Mouse (Mus musculus): ENCODE measurements at regions not wholly inside any gene's neighbourhood (a gene's known extent, or its start where the extent isn't known, plus 50 kb on each side); places are given as distances from the start of the nearest gene placed in this dataset.

DNA sequence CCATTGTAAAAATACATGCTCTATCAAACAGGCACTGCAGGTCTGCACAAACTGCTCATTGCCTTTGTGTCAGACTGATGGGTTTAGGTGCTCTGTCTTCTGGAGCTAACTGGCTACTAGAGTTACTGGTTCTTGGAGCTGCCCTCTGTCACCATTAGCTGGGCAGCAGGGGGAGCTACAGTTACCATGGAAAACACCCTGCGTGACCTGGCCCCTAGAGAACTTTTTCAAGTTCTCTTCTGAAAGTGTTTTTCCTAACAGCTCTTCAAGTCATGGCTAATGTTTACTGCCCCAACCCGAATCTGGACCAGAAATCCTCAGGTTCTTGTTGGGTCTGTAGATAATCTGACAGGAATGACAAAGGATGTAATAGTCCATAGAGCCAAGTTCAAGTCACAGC is 605.9 kb downstream of the Lmo4 start:
- ATAC-seq (ENCODE audit: low FRiP score, low TSS enrichment): peak; percentile 27; the same call in 1 of the 2 replicates
- 32% methylated on average over 2 of the region's 2 CpGs for WGBS

DNA sequence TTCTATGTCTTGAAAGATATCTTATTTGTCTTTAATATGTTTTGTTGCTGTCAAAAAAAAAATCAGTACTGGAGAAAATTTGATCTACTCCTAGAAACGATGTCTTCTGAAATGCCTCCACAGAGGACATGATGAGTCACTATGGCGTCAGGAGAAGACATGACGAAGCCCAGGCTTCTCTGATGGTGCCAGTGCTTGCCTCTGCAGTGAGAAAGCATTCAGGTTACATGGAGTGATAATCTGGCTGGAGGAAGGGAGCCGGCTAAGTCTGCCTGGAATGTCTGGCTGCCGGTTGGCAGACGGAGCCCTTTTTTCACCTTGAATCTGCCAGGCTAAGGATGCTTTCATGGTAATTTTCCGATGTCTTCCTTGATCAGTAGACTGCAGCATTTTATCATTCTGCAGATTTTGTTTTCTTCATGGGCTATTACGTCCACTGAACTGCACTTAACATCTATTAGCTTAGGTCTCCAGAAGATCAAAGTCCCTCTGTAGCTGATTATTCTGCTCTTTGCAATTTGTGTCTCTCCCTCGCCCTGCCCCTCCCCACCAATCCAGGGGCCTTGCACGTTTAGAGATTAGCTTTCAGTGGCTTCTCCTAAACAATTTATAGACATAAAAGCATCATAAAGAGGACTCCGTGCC is 607.9 kb downstream of the Lmo4 start:
- 19% methylated on average over 11 of the region's 11 CpGs for WGBS
- peaks cover 4% of the 10 kb centered on the region; the same call in 1 of the 2 replicates for H3K4me1 ChIP-seq (ENCODE audit: insufficient read depth, low read length)
- no peak for ATAC-seq (ENCODE audit: low FRiP score, low TSS enrichment)
- H3K4me3 ChIP-seq (ENCODE audit: low read length): no peak overlapping the region
- H3K27ac ChIP-seq (ENCODE audit: low read length): no peak overlapping the region
- no peak overlapping the region for H3K4me2 ChIP-seq (replicated peaks; ENCODE audit: low read depth, low read length)
- H3K27me3 ChIP-seq (ENCODE audit: insufficient read depth, low read length): no peaks in the 10 kb centered on the region
- H3K9me3 ChIP-seq (ENCODE audit: low read length): no peaks in the 10 kb centered on the region
- no peaks in the 10 kb centered on the region for H3K36me3 ChIP-seq (ENCODE audit: insufficient read depth, low read length)
- H3K9ac ChIP-seq (replicated peaks; ENCODE audit: low read length): no peak overlapping the region

More for the DNA sequence above, 605.9 kb downstream of the Lmo4 start:
- Histone ChIP-seq H3K36me3 (ENCODE audit: insufficient read depth, low read length) (no peaks in the 10 kb centered on the region), H3K9me3 (ENCODE audit: low read length) (no peaks in the 10 kb centered on the region), H3K27ac (ENCODE audit: low read length) (no peak overlapping the region), H3K4me3 (ENCODE audit: low read length) (no peak overlapping the region), H3K9ac (replicated peaks; ENCODE audit: low read length) (no peak overlapping the region), H3K4me1 (ENCODE audit: insufficient read depth, low read length) (peaks cover 4% of the 10 kb centered on the region; the same call in 1 of the 2 replicates), H3K4me2 (replicated peaks; ENCODE audit: low read depth, low read length) (no peak overlapping the region), H3K27me3 (ENCODE audit: insufficient read depth, low read length) (no peaks in the 10 kb centered on the region)

DNA sequence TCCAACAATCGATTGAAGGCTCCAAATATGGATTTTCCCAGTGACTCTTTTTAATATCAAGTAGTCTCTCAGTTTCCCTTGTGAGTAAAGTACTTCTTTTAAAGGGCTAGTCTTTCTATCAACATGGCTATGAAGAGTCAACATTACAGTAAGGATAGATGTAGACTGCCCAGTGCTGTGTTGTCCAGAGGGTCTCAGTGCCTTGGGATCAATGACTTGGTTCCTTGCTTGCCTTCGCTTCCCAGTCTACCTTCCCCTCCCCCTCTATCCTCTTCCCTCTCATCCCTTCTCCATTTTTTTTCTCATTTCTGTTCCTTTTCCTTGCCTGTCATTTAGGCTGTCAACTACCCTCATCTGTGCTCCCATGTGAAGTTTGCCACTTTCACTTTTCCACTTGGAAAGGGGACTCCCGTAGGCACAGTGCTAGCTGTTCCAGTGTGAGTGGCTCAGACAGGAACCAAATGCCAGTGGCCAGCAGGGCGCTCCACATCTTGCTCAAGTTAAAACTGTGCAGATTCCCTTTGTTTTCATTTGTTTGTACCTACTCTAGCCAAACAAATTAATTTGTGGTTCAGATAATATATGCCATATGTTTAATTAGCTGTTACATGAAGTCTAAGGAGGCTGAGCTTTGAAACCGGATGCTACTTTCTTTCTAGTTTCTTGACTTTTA is 608.9 kb downstream of the Lmo4 start:
- 67% methylated on average over 5 of the region's 5 CpGs for WGBS
- no peak overlapping the region for H3K9ac ChIP-seq (replicated peaks; ENCODE audit: low read length)

DNA sequence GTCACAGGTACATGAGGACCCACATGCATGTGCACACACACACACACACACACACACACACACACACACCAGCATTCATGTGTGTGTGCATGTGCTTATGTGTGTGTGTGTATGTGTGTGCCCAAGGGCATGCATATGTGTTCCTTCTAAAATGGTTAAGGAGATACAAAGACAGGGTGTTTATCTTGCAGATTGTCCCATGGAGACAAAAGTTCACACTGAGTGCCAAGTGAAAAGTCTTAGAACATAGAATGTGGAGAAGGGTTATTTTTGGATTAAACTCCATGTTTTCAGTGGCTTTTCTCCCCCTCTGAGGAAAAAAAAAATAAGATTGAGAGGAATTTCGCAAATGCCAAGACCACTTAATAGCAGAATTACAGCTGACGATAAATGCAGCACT is 609.9 kb downstream of the Lmo4 start:
- no peak for ATAC-seq (ENCODE audit: low FRiP score, low TSS enrichment)
- 67% methylated on average over 2 of the region's 2 CpGs for WGBS
- no peaks in the 10 kb centered on the region for H3K36me3 ChIP-seq (ENCODE audit: insufficient read depth, low read length)
- H3K27ac ChIP-seq (ENCODE audit: low read length): no peak overlapping the region
- no peaks in the 10 kb centered on the region for H3K9me3 ChIP-seq (ENCODE audit: low read length)
- no peak overlapping the region for H3K4me2 ChIP-seq (replicated peaks; ENCODE audit: low read depth, low read length)
- peaks cover 4% of the 10 kb centered on the region; the same call in 1 of the 2 replicates for H3K4me1 ChIP-seq (ENCODE audit: insufficient read depth, low read length)
- H3K4me3 ChIP-seq (ENCODE audit: low read length): no peak overlapping the region
- H3K9ac ChIP-seq (replicated peaks; ENCODE audit: low read length): no peak overlapping the region
- H3K27me3 ChIP-seq (ENCODE audit: insufficient read depth, low read length): no peaks in the 10 kb centered on the region

More for the DNA sequence above, 608.9 kb downstream of the Lmo4 start:
- no peak overlapping the region for H3K27ac ChIP-seq (ENCODE audit: low read length)
- H3K9me3 ChIP-seq (ENCODE audit: low read length): no peaks in the 10 kb centered on the region
- no peak overlapping the region for H3K4me2 ChIP-seq (replicated peaks; ENCODE audit: low read depth, low read length)
- H3K4me1 ChIP-seq (ENCODE audit: insufficient read depth, low read length): peaks cover 4% of the 10 kb centered on the region; the same call in 1 of the 2 replicates
- H3K27me3 ChIP-seq (ENCODE audit: insufficient read depth, low read length): no peaks in the 10 kb centered on the region
- no peaks in the 10 kb centered on the region for H3K36me3 ChIP-seq (ENCODE audit: insufficient read depth, low read length)
- peak; percentile 31; the same call in 1 of the 2 replicates for ATAC-seq (ENCODE audit: low FRiP score, low TSS enrichment)
- no peak overlapping the region for H3K4me3 ChIP-seq (ENCODE audit: low read length)

DNA sequence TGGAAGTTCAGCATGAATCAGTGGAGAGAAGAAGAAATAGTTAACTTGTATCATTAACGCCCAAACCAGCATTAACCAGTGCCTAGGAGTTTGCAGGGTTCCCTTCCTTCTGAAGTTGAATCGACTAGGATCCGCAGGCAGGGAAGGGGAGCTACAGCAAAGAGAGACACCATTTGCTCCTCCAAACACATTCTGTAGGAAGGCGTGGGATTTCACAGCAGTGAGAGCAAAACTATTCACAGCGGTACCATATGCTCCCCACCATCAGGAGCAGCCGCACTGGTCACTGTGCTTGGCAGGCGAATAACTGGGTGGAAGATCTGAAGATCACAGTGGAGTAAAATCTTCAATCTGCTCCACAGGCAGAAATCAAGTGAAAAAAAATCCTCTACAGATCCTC is 610.3 kb downstream of the Lmo4 start:
- 41% methylated on average over 7 of the region's 7 CpGs for WGBS
- Histone ChIP-seq H3K4me3 (ENCODE audit: low read length) (no peak overlapping the region), H3K4me2 (replicated peaks; ENCODE audit: low read depth, low read length) (no peak overlapping the region), H3K27me3 (ENCODE audit: insufficient read depth, low read length) (no peaks in the 10 kb centered on the region), H3K9me3 (ENCODE audit: low read length) (no peaks in the 10 kb centered on the region), H3K36me3 (ENCODE audit: insufficient read depth, low read length) (no peaks in the 10 kb centered on the region), H3K4me1 (ENCODE audit: insufficient read depth, low read length) (peaks cover 4% of the 10 kb centered on the region; the same call in 1 of the 2 replicates), H3K9ac (replicated peaks; ENCODE audit: low read length) (no peak overlapping the region), H3K27ac (ENCODE audit: low read length) (no peak overlapping the region)
- no peak for ATAC-seq (ENCODE audit: low FRiP score, low TSS enrichment)

DNA sequence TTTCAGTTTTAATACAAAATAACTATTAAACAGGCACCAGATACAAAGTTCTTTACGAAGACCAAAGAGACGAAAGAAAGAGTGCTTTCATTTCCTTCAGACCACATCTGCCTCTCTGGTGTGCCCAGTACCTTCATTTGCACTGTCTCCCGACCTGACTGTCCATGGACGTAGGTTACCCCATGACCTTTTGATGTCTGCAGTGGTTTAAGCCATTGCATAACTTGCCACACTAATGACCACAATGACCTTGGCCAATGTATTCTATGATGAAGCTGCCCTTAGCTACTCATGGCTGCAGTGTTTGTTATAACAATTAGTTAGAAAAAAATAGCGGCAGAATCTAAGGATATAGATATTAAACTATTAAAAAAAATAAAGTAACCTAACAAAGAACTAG is 618.4 kb downstream of the Lmo4 start:
- no peak for ATAC-seq (ENCODE audit: low FRiP score, low TSS enrichment)
- Histone ChIP-seq H3K9me3 (ENCODE audit: low read length) (no peaks in the 10 kb centered on the region), H3K4me2 (replicated peaks; ENCODE audit: low read depth, low read length) (no peak overlapping the region), H3K4me1 (ENCODE audit: insufficient read depth, low read length) (no peaks in the 10 kb centered on the region), H3K27ac (ENCODE audit: low read length) (no peak overlapping the region), H3K27me3 (ENCODE audit: insufficient read depth, low read length) (no peaks in the 10 kb centered on the region), H3K4me3 (ENCODE audit: low read length) (no peak overlapping the region), H3K9ac (replicated peaks; ENCODE audit: low read length) (no peak overlapping the region), H3K36me3 (ENCODE audit: insufficient read depth, low read length) (no peaks in the 10 kb centered on the region)
- 86% methylated on average over 5 of the region's 5 CpGs for WGBS

DNA sequence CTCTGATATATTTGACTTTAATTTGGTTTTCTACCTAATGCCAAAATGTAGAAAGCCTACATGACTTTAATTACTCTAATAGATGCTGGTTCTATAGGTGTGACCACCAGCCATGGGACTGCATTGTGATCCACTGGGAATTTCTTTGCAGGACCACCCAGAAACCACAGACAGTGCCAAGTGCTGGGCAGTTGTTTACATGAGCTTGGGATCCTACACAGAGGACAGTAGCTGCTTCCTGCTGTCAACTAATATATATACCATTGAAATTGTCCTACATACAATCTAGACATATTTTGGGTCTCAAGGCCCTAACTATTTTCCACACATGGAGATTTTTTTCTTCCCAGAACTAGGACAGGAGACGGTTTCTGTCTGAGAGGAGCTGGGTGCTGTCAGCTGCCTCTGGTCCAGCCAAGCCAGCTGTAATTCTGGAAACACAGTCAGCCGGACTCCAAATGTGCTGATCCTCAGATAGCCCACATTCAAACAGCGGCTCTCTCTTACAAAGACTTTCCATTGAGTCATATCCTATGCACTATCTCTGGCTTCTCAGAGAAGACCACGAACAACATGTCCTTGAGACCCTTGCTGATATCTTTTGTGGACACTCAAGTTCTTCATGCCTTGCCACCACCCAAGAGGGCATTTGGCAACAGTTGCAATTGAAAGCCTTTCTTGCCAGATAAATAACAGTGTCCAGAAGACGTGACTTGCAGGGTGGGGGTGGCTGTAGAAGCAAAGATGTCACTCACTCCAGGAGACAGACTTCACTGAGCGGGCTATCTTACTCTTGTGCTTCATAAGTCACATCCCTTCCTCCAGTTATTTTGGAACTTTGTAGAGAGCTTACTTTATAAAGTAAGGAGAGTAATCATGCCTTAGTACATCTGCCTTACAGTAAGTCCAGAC is 620.1 kb downstream of the Lmo4 start:
- WGBS: 80% methylated on average over 6 of the region's 6 CpGs
- Histone ChIP-seq H3K4me2 (replicated peaks; ENCODE audit: low read depth, low read length) (no peak overlapping the region), H3K9me3 (ENCODE audit: low read length) (no peaks in the 10 kb centered on the region), H3K27ac (ENCODE audit: low read length) (no peak overlapping the region), H3K27me3 (ENCODE audit: insufficient read depth, low read length) (no peaks in the 10 kb centered on the region), H3K9ac (replicated peaks; ENCODE audit: low read length) (no peak overlapping the region), H3K4me1 (ENCODE audit: insufficient read depth, low read length) (no peaks in the 10 kb centered on the region), H3K36me3 (ENCODE audit: insufficient read depth, low read length) (no peaks in the 10 kb centered on the region), H3K4me3 (ENCODE audit: low read length) (no peak overlapping the region)
- no peak for ATAC-seq (ENCODE audit: low FRiP score, low TSS enrichment)

DNA sequence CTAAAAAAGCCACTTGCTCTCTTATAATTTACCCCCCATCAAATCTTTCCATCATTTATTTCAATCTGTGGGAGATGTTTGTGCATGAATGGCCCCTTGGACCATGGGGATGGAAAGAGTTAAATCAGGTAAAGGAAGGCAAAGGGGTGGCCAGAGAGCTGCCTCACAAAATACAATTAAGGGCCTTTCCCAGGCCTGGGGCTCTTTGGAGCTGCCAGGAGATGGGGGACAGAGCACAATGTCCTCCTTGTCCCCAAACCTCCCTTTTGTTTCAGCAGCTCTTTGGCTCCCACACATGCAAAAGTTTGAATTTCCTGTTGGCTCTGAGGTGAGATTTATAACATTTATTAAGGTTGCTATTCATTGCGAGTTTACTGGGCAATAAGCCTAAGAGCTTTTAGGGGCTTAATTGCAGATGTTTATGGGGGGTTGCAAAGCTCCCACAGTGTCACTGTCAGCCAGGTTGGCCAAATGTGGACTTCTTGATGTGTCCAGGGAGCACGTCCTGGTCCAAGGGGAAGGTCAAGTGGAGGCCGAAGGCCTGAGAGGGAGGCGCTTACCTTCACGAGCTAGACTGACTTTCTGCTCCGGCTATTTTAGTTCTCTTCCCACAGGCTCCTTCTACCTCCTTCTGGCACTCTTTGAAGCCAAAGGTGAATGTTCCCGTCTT is 628.5 kb downstream of the Lmo4 start:
- no peak overlapping the region for H3K27ac ChIP-seq (ENCODE audit: low read length)
- no peak; the same call in 1 of the 2 replicates for ATAC-seq (ENCODE audit: low FRiP score, low TSS enrichment)
- H3K9me3 ChIP-seq (ENCODE audit: low read length): no peaks in the 10 kb centered on the region
- no peaks in the 10 kb centered on the region for H3K4me1 ChIP-seq (ENCODE audit: insufficient read depth, low read length)
- no peaks in the 10 kb centered on the region for H3K36me3 ChIP-seq (ENCODE audit: insufficient read depth, low read length)
- H3K4me3 ChIP-seq (ENCODE audit: low read length): no peak overlapping the region
- H3K9ac ChIP-seq (replicated peaks; ENCODE audit: low read length): no peak overlapping the region
- no peaks in the 10 kb centered on the region for H3K27me3 ChIP-seq (ENCODE audit: insufficient read depth, low read length)
- no peak overlapping the region for H3K4me2 ChIP-seq (replicated peaks; ENCODE audit: low read depth, low read length)
- WGBS: 38% methylated on average over 7 of the region's 7 CpGs

DNA sequence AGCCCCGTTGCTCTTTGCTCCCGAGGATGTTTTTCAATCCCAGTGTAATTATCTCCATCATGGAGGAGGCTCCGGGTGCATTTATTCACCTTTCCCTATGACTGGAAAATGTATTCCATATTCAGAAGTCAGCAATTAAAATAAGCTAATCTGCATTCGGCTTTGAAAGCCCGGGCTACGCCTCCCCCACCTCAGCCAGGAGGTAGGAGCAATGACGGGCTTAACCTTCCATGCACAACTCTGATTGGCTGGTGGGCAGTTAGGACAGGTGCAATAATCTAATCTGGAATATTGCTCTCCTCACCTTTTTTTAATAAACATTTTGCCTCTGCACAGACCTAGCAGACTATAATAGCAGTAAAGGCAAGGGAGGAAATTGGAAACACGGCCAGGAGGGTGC is 629.3 kb downstream of the Lmo4 start:
- H3K27ac ChIP-seq (ENCODE audit: low read length): no peak overlapping the region
- H3K36me3 ChIP-seq (ENCODE audit: insufficient read depth, low read length): no peaks in the 10 kb centered on the region
- no peaks in the 10 kb centered on the region for H3K27me3 ChIP-seq (ENCODE audit: insufficient read depth, low read length)
- no peak overlapping the region for H3K4me3 ChIP-seq (ENCODE audit: low read length)
- ATAC-seq (ENCODE audit: low FRiP score, low TSS enrichment): no peak
- H3K4me2 ChIP-seq (replicated peaks; ENCODE audit: low read depth, low read length): no peak overlapping the region
- H3K9ac ChIP-seq (replicated peaks; ENCODE audit: low read length): no peak overlapping the region
- no peaks in the 10 kb centered on the region for H3K4me1 ChIP-seq (ENCODE audit: insufficient read depth, low read length)
- no peaks in the 10 kb centered on the region for H3K9me3 ChIP-seq (ENCODE audit: low read length)
- WGBS: 83% methylated on average over 8 of the region's 8 CpGs
